Mouse (Mus musculus): Measurements from ENCODE around the gene Pan2. TPM values are rescaled to one million over a fixed set of nuclear protein-coding genes. Genes with fewer than 3 reads are reported as not detected.
"Not testable (repeated sequence)": the region's sequence is repeated elsewhere in the genome, so short reads cannot be mapped to it uniquely, and the experiment has no call there.

The Pan2 gene
- total RNA-seq, 2 experiments from 2014 or later = 9.8 to 25.7 TPM

- no peak for ATAC-seq (replicated peaks; ENCODE audit: poor library complexity, severe bottlenecking)
Measured at GRCm38 (mm10) chr10:128282886-128283450, 20.2 kb upstream of the Pan2 start.

GRCm38 (mm10) chr10:128283604-128284579 lies 19.2 kb upstream of the Pan2 start:
- ATAC-seq (replicated peaks; ENCODE audit: poor library complexity, severe bottlenecking) = peak; percentile 81

DNA sequence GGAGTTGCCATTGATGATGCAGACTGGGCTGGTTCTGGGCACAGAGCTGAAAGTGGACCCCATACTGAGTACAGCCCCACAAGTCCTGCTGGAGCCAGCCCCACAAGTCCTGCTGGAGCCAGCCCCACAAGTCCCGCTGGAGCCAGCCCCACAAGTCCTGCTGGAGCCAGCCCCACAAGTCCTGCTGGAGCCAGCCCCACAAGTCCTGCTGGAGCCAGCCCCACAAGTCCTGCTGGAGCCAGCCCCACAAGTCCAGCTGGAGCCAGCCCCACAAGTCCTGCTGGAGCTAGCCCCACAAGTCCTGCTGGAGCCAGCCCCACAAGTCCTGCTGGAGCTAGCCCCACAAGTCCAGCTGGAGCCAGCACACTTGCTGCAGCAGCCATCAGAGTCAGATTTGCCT lies 12.5 kb upstream of the Pan2 start:
- not testable (repeated sequence) for ATAC-seq (replicated peaks; ENCODE audit: poor library complexity, severe bottlenecking)

DNA sequence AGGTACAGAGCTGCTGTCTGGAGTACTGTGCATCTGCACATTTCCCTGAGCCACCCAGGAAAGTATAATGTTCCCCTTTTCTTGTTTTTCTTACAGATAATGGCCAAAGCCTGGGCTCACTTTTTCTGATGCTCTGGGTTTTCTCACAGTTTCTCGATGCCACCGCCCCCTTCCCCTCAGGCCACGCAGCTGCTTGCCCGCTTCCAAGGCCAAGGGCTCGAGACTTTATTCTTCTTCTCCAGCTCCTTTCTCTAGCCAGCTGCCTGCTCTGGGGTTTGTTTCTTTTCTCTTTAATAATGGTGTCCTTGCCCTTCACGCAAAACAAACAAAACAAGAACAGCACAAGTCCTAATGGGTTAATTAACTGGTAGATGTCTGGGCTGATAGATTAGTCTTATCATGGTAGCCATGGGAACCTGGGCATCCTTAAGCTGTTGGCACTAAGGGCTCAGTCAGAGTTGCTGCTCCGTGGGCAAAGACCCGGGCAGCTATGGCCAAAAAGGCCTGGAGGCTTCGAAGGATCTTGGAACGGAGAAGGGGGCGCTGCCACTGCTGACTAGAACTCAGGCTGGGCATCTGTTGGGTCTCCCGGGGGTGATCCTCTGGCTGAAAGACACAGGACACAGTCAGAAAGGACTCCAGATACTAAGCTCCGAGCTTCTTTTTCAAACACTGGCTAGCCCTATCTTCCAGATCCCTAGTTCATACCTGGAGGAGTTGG lies 6.6 kb upstream of the Pan2 start:
- no peak for ATAC-seq (replicated peaks; ENCODE audit: poor library complexity, severe bottlenecking)

DNA sequence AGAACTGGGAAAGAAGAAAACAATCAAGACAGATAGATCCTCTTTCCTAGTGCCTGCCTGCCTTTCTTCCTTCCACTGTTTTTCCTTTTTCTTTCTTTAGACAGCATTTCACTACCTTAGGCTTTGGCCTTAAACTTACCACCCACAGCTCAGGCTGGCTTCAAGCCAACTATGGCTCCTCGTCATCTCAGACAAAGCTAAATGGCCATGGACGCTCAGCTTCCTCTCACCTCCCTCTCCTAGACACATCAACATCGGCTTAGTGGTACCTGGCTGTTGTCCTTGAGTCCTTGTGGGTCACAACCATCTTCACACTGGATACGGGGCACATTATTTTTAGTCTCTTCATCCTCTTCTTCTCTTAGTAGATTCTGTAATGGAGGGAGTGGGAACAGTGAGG lies 5.9 kb upstream of the Pan2 start:
- ATAC-seq (replicated peaks; ENCODE audit: poor library complexity, severe bottlenecking) = no peak

- ATAC-seq (replicated peaks; ENCODE audit: poor library complexity, severe bottlenecking) = no peak
Measured at GRCm38 (mm10) chr10:128297622-128298021, 5.5 kb upstream of the Pan2 start.

GRCm38 (mm10) chr10:128298243-128298642 lies 4.9 kb upstream of the Pan2 start:
- ATAC-seq (replicated peaks; ENCODE audit: poor library complexity, severe bottlenecking) = peak; percentile 66

GRCm38 (mm10) chr10:128298702-128299171 lies 4.4 kb upstream of the Pan2 start, which contains the start of gene Il23a:
Il23a (minus strand) TSS chr10:128298752.
- ATAC-seq (replicated peaks; ENCODE audit: poor library complexity, severe bottlenecking) = peak; percentile 32

DNA sequence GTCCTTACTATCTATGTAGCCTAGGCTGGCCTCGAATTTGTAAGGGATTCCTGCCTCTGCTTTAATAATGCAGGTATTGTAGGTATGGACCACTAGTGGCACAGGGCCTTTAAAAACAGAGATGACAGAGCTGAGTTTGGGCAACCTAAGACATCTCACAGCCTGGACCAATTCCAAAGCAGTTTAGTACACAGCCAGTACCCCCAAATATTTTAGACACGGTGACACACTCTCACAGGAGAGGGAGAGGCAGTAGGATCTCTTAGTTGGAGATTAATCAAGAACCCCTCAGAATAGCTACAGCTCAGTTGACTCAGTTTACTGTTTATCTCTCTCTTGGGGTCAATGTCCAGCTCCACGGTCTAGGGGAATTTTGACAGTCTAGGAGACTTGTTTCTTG lies 778 bp upstream of the Pan2 start:
- no peak for ATAC-seq (replicated peaks; ENCODE audit: poor library complexity, severe bottlenecking)

- no peak for ATAC-seq (replicated peaks; ENCODE audit: poor library complexity, severe bottlenecking)
Measured at GRCm38 (mm10) chr10:128302785-128303125, 380 bp upstream of the Pan2 start.

DNA sequence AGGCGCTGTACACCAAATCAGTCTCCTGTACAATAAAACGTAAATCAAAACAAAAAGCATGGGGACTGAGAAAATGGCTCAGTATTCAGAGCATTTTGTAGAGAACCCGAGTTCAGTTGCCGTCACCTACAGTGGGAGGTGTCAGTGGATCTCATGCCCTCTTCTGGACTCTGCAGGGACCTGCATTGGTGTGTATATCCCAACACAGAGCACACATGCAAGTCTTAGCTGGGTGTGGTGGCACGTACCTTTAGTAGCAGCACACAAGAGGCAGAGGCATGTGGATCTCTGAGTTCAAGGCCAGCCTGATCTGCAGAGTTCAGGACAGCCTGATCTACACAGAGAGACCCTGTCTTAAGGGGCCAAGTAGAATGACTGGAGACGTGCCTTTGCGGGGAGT lies 6.5 kb downstream of the Pan2 start:
- no peak for ATAC-seq (replicated peaks; ENCODE audit: poor library complexity, severe bottlenecking)

DNA sequence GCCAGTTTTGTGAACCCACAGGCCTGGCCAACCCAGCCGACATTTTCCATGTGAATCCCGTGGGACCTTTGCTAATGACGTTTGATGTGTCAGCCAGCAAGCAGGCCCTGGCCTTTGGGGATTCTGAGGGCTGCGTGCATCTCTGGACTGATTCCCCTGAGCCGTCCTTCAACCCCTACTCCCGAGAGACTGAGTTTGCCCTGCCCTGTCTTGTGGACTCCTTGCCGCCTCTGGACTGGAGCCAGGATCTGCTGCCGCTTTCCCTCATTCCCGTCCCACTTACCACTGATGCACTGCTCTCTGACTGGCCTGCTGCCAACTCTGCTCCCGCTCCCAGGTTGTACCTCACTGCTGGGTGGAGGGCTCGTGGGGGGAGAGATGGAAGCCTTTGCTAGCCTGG lies 7.0 kb downstream of the Pan2 start:
- ATAC-seq (replicated peaks; ENCODE audit: poor library complexity, severe bottlenecking) = no peak

DNA sequence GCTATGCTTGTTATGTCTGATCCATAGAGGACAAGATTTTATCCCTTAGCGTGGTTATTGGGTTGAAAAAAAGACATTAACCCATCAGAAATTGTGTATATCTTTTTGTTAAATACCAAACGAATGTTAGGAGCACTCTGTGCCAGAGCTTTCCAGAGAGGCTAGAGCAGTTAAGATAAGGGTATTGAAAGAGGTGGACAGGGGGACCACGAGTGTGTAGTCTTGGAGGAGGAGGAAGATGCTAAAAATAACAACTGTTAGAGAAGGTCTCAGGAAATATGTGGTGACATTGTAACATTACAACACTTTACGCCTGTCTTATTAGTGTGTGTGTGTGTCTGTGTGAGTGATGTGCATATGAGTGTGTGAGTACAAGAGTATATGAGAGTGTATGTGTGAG lies 7.8 kb downstream of the Pan2 start:
- ATAC-seq (replicated peaks; ENCODE audit: poor library complexity, severe bottlenecking) = peak; percentile 30; the same call in 1 of the 2 replicates

DNA sequence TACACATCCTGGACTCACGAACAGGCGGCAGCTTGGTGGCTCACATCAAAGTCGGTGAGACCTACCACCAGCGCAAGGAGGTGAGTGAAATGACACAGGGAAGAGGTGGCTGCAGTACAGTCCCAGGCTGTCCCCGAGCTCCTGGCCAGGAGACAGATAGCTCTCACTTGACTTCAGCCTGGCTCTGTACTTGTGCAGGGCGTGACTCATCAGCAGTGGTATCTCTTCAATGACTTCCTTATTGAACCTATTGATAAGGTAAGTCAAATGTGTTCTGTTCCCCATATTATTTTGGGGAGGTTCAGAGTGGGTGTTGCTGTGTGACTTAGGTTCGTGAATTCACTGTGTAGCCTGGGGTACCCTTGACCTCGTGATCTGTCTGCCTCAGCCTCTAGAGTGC lies 12.4 kb downstream of the Pan2 start:
- no peak for ATAC-seq (replicated peaks; ENCODE audit: poor library complexity, severe bottlenecking)

GRCm38 (mm10) chr10:128321641-128322040 lies 18.5 kb downstream of the Pan2 start:
- ATAC-seq (replicated peaks; ENCODE audit: poor library complexity, severe bottlenecking) = no peak

DNA sequence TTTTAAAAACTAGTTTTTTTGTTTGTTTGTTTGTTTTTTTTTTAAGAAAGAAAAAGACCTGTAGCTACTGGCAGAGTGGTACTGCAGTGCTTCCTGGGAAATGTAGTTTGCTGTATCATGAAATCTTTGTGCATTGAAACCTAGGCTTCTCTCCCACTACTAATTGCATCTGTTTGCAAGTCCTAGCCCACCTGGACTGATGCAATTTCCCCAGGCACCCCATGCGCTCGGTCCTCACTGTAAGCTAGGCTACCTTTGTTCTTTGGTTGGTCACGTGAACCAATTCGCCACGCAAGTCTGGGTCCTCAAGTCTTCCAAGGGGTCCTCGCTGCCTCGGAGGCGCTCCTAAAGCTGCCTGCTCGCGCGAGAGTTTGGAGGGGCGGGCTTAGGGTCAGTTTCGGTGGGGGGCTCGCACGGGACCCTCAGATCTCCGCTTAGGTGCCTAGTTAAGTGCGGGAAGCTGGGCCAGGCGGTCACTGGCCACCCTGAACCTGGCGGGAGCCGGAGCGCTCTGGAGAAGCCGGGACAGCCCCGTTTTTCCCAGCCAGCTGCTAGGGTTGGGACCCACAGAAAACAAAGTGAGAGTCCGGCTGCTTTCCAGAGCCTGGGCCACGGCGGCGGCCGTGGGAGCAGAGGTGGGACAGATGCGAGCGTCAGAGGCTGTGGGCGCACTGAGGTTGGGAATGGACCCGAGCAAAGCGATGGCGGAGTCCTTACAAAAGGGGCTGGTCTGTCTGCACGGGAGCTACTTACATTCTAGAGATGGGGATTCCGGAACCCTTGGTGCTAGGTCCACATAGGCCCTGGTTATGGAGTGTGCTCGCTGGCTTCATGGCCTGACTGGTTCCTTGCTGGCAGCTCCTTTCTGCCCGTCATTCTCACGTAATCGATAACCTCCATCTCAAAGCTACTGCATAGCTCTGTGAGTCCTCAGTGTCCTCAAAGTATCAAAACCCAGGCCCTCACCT lies 19.3 kb downstream of the Pan2 start, which contains the start of gene Cnpy2:
Gene Cnpy2, plus strand, starts transcription at position 319 of the 968 bp plus-strand sequence.
- ATAC-seq (replicated peaks; ENCODE audit: poor library complexity, severe bottlenecking) = peak; percentile 97

DNA sequence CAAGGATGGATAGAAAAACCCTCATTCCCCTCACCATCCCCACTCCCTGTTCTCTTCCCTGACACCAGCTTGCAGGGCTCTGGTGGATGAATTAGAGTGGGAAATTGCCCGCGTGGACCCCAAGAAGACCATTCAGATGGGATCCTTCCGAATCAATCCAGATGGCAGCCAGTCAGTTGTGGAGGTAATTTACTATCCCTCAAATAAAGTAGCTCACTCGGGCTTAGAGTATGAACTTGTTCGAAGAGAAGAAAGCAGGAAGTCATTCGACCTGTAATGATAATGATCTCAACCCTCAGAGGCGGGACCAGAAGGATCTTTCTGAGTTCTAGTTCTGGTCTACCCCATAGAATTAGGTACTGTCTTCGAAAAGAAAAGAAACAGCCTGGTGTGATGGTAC lies 20.4 kb downstream of the Pan2 start:
- no peak for ATAC-seq (replicated peaks; ENCODE audit: poor library complexity, severe bottlenecking)

DNA sequence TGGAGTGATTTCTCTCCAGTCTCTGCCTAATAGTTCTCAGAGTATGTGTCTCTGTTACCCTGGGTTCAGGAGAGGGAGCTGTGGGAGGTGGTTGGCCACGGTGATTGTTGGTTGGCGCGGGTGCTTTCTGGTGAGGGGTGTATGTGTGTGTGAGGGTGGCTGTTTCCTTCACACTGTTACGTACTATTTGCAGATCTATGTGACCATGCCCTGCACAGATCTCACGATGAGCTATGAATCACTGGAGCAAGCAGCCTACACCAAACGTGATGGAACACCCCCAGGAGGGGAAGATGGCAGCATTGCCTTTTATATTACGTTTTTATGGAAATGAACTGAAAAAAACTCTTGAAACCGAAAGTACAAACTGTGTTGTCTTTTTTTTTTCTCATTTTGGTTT lies 23.7 kb downstream of the Pan2 start:
- no peak for ATAC-seq (replicated peaks; ENCODE audit: poor library complexity, severe bottlenecking)

DNA sequence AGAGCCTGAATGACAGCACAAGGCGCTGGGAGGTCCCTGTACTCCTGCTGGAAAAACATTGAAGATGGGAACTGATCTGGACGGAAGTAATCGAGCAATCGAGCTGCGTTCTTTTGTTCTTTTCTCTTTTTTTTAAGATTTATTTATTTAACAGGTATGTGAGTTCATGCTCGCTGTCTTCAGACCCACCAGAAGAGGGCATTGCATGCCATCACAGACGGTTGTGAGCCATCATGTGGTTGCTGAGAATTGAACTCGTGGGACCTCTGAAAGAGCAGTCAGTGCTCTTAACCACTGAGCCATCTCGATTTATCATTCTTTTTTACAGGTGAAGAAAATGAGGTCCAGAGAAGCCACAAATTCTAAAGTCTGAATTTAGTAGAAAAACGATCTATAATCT lies 24.5 kb downstream of the Pan2 start:
- no peak for ATAC-seq (replicated peaks; ENCODE audit: poor library complexity, severe bottlenecking)
